Mouse (Mus musculus) liver, adult 10 weeks (tissue): ENCODE measurements around the gene Gm3278. TPM values are rescaled to one million over a fixed set of nuclear protein-coding genes. Genes with fewer than 3 reads are reported as not detected.

Experiments
- polyA plus RNA-seq: library from polyadenylated mRNA; stranded (reverse); fragments of 350-450 nt; fragmentation: Illumina TruSeq; extraction: RNeasy Lipid Tissue Mini Kit (QIAGEN cat#74804); gene quantifications from one replicate; pipeline ENCODE4 v1.2.3, GENCODE M21; 2014; ENCODE audit warnings: low read depth, low replicate concordance

The Gm3278 gene
- not detected for polyA plus RNA-seq

DNA sequence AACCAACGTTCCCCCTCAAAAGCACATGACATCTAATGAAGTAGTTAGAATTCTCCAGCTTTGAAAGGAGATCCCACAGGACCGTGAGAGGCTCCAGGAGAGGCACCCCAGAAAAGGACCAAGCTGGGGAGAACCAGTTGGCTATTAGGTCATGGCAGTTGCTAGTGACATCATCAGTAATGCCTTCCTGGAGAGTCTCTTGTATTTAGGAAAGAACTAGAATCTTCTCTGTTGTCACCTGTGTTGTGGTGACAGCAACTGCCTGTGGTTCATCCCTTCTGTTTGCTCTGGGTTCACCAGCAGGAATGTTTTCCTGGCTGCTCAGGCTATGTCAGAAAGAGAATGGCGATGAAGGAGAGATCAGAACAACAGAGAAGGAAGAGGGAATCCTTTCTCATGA, at the start of gene Gm3278:
Gene Gm3278 (plus strand): TSS at position 301 of the 400 bp plus-strand sequence.

GRCm38 (mm10) chr14:4855299-4855980, 36.8 kb upstream of the Gm3278 start, which contains the start of gene Gm3264:
TSS of gene Gm3264 (plus strand) at chr14:4855576.

Other genes with a start within 250 kb of the Gm3278 start
- gene Gm3239, start 228.2 kb upstream of the Gm3278 start, polyA plus RNA-seq = not detected
- not detected for gene Gm7876, start 183.2 kb upstream of the Gm3278 start, polyA plus RNA-seq
- gene Gm3252, start 165.6 kb upstream of the Gm3278 start, polyA plus RNA-seq = not detected
- gene Gm9602, start 116.1 kb upstream of the Gm3278 start, polyA plus RNA-seq = not detected
- not detected for gene Gm3269, start 54.3 kb upstream of the Gm3278 start, polyA plus RNA-seq
- gene Gm3264, start 36.8 kb upstream of the Gm3278 start, polyA plus RNA-seq = not detected
- gene Gm8297, start 91.5 kb downstream of the Gm3278 start, polyA plus RNA-seq = not detected
- not detected for gene Gm3298, start 123.5 kb downstream of the Gm3278 start, polyA plus RNA-seq
- gene 4930555G01Rik, start 158.2 kb downstream of the Gm3278 start, polyA plus RNA-seq = not detected
- not detected for gene Gm8281, start 178.6 kb downstream of the Gm3278 start, polyA plus RNA-seq
- gene Gm8279, start 239.1 kb downstream of the Gm3278 start, polyA plus RNA-seq = not detected